Mouse (Mus musculus): Measurements from ENCODE around the gene Babam2.

Babam2 gene

DNA sequence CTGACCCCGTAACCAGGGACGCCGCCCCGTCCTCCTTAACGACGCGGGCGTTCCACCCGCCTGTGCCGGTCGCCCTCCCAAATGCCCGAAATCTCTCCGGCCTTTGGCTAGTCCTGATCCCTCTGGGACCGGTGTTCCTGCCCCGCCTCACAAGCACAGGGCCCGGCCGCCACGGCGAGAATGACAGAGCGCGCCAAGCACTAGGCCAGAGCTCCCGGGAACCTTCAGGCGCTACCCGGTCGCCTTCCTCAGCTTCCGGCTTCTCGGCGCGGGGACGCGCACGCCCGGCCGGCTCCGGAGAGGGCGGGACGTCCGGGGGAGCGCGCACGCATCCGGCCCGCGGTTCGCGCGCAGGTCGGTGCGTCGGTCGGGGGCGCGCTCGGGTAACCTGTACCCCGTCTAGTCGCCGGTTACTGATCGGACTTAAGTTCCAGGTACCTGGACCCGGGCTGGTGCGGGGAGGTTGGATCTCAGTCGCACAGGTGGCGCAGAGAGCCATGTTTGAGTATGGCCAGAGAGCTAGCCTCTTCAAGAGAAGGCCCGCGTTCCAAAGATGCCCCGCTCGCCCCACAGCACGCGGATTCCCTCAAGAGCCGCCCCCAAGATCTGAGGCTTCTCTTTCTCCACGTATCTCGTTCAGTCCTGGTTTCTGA lies at the start of gene Babam2:
Gene Babam2, plus strand, starts transcription at position 41 of the 653 bp plus-strand sequence.
- DNase-seq = peak; percentile 95

DNA sequence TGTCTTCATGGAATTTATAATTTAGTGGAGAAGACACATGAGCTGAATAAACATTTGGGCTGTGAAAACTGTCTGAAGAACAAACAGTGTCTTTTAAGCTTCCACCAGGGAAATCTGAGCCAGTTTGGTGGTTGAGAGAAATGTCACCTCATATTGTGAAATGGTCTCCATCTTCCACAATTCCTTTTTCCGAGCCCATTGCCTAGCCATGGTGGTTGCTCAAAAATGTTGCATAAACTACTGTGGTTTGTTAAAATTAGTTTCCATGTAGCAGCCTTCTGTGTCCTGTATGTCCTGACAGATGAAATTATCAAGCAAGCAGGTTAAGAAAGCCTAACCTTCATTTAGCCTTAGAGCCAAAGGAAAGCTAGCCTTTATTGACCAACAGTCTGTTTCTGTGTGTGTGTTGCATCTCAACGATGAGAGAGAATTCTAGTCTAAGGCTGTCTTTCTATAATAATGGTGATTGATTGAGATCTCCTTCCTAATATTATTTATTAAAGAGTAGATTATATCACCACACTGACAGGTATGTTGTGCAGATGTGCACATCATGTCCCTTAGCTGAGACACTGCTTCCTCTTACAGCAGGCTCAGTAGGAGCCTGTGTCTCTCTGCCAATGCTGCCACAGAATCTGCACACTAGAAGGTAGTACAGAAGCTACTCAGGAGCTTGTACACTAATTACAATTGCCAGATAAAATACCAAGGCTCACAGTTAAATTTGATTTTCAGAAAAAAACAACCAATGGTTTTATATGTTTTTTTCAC lies 46.8 kb upstream of the Babam2 start:
- no peak for DNase-seq

DNA sequence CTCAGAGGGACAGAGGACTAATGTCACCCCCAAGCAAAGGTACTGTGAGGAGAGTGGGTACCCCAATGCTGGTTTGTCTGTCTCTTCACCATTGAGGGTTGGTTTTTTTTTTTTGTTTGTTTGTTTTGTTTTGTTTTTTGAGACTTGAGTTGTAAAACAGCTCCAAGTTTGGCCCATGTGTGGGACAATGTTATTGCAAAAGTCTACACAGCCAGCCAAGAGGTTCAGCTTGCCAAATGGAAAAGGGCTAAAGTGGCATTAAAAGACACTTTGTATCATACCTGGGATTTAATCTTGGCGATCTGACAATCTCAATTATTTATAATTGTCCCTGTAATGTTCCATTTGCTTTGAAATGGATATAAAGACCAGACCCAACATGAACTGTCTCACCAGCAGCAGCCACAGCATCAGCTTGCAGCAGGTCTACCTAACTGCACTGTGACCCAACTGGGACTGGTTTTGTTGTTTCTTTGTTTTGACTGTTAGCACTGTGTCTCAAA lies 41.7 kb upstream of the Babam2 start:
- DNase-seq = no peak

DNA sequence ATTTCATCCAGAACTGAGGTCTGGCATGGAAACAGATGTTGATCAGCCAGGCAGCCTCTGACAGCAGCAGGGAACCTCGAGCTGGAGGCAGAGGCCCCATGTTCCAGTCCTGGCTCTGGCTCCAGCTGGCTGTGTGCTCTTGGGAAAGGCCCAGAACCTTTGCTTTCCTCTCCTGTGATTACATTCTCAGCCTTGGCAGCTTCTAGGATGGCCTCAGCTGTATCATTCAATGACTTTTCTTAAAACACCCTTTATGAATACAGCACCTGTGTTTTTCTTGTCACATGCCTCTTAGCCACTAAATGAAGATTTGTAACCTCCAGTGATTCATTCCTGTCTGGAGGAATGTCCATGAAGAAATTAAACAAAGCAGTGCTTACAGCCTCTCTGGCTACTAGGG lies 31.3 kb upstream of the Babam2 start:
- peak; percentile 17 for DNase-seq

DNA sequence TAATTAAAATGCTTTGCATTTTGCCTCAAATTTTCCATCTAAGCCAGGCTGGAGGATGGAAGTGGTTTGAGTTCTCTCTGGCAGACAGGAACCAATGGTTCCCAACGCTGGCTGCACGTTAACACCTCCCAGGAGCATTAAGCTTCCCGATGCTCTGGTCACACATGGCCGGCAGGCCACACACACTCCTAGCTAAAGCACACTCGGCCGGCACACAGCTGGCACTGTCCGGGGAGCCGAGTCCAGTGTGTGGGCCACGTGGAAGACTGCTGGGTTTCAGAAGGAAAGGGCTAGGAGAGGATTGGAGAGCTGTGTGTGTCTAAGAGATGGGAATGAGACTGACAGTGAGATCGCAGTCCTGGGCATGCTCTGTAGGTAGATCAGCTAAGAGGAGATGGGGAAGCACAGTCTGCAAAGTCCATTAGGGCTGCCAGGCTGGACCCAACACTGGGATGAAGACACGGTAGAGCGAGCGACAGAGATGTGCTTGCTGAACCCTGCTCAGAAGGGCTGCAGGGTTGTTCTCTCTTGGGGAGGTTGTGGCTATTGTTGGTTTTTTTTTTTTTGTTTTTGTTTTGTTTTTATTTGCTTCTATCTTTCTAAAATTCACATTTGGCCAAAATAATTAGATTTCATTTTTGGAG lies 29.0 kb upstream of the Babam2 start:
- DNase-seq = peak; percentile 14

DNA sequence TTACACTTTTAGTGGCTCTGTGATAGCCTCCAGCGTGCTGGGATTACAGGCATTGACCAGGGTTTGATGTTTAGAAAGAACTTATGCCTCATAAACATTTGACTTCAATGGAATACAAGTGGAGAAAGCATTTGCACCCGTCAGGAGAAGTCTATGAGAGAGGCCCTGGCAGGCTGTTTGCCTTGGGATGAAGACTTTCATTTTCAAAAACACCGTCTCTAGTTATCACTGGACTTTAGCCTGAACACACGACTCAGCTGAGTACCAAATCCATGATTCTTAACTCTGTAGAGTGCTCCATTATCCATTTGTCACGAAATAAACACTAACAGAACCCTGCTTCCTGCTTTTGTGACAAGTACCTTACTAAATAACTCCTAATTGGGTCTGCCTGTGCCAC lies 27.5 kb upstream of the Babam2 start:
- DNase-seq = no peak

DNA sequence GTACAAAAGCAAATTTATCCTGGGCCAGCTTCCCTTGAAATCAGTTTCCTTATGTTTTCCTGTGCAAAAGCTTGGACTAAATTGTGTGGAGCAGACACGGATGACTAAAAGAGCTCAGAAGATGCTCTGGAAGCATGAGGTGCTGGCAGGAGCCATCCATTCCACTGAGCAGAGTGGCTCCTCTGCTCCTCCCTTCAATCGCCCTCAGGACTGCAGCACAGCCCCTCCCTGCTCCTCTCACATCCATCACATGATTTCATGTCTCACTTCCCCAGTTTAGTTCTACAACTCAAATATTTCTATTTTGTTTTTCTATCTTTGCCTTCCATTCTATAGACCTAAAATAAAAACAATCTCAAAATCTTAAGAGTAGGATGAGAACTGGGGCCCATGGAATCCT lies 26.3 kb upstream of the Babam2 start:
- DNase-seq = no peak

DNA sequence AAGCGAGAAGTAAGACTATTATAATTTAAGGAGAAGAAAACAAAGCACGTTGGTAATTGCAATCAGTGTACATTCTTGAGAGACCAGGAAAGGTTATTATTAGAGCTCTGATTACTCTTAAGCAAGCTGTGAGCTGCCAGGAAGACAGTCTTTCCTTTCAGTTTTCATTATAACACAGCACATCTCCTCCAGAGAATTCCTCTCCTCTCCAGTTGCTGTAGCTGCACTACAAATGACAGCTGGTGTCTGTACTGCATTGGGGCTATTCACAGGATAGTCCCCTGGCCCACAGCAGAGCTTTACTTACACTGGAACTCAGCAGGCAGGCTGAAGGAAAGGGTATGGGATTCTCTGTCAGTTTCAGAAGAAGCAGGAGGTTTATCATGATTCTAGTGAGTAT lies 24.1 kb upstream of the Babam2 start:
- DNase-seq = no peak

DNA sequence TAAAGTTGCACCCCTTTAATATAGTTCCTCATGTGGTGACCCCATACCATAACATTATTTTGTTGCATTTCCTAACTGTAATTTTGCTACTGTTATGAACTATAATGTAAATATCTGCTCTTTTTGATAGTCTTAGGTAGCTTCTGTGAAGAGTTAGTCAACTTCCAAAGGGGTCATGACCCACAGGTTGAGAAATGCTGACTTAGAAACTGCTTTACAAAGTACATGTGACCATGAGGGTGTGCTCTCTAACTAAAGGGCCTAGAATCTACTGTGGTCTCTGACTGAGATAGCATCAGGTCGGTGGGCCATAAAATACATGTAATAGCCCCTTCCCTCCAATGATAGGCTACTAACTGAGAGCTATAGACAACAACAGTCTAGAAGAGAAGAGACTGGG lies 19.5 kb upstream of the Babam2 start:
- DNase-seq = no peak

DNA sequence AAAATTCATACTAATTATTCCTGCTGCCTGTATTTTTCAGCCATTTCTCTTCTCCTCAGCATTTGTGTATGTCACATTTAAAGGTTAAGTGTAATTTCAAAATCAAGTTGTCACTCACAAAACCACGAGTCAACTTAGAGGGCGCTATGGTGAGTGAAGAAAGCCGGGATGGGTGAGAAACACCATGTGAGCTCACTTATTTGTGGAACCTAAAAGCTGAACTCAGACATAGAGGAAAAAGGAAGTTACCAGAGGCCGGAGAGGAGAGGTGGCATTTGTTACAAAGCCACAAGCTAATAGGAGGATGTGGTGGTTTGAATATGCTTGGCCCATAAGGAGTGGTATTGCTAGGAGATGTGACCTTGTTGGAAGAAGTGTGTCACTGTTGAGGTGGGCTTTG lies 17.3 kb upstream of the Babam2 start:
- no peak for DNase-seq

DNA sequence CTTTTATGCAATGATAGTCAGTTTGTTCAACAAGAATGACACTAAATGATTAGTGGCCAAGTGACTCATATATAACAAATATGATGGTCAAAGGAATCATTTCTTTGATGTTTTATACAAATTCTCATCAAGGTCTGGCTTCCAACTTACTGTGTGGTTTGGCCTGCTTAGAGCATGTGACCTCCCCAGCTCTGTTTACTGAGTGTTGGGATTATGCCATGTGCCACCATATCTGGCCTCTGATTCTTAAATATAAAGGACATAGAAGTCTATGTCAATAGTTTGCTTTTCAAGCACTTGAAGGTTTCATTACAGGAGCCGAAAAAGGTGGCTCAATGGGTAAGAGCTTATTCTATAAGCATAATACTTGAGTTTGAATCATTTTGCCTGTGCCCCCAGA lies 15.2 kb upstream of the Babam2 start:
- DNase-seq = no peak

DNA sequence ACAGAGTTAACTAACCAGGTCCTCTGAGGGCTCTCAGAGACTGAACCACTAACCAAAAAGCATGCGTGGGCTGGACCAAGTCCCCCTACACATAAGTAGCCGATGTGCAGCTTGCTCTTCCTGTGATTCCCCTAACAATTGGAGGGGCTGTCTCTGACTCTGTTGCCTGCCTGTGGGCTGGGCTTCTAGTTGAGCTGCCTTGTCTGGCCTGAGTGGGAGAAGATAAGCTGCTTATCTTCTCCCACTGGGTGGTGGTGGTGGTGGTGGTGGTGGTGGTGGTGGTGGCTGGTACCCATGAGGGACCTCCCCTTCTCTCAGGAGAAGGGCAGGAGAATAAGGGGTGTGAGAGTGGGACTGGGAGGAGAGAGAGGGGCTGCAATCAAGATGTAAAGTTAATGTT lies 11.4 kb upstream of the Babam2 start:
- DNase-seq = no peak

DNA sequence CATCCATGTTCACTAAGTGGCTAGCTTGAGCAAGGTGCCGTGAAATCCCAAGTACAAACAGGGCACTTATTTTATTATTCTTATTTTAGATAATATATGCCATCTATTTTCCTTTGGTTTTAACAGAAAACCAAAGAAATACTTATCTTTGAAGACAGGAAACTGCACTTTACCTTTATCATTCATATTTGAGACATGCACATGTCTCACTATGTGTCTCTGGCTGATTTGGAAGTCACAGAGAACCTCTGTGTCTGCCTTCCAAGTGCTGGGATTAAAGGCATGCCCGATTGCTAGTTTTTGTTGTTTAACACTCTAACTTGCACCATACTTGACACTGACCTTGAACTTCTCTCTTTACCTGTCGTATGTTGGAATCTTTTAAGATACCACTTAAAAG lies 9.5 kb upstream of the Babam2 start:
- no peak for DNase-seq

DNA sequence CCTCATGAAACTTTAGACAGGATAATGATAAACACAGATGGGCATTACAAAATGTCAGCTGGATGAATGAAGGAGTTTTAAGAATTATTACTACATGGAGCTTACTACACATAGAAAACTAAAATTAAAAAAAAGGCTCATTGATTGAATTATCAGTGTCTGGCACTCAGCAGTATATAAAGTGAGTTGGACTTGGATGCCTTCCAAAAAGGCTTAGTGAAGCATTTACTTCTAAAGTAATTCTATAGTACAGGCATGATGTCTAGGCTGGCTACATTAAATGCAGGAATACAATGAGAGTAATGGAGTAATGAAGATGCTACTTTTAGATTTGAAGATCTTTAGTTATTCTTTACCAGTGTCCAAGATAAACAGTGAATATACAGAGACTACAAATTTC lies 4.3 kb upstream of the Babam2 start:
- DNase-seq = no peak

DNA sequence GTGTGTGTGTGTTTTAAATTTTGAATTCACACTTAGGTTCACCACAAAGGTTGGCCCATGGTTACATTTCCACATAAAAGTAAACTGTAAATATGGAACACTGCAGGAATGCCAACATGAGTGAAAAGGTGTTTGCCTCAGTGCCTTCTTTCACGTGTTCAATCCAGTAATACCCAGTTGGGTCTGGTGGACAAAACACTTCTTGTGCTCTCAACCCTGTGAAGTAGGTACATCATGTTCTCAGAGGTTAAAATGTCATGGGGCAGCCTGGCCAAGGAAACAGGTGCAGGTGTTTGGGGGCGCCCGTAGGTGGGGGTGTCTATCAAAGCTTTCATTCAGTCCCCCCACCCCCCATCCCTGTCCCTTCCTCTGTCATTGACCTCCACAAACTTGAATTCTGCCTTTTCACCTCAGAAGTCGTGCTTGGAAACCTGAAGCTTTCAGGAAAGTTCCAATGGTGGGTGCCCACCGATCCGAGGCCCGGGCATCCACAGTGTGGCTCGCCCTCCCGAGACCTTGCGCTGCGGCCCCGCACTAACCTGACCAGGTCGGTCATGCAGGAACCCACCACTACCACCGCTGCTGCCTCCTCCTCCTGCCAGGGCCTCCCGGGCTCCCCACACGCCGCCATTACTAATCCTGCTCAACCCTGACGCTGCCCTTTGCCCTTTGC lies 377 bp upstream of the Babam2 start, which contains the start of gene Rbks:
Gene Rbks, minus strand, starts transcription at position 657 of the 673 bp plus-strand sequence.
- no peak for DNase-seq

DNA sequence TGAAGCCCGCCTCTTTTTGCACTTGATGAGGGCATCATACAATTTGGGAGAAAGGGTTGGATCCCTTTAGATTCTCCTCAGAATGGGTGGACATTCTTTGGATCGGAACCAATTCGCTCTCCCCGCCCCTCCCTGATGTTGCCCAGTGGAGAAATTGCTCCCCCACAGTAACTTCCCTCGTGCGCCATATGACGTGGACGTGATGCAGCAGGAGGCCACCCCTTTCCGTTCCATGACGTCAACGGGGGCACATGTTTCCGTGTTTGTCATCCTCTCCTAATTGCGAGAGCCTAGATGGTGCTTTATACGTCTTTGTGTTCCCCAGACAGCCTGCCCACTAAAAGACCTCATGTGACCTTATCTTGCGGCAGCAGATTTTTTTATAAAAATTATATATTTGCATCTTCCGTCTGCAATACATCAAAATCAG lies 828 bp downstream of the Babam2 start:
- DNase-seq = peak; percentile 84

DNA sequence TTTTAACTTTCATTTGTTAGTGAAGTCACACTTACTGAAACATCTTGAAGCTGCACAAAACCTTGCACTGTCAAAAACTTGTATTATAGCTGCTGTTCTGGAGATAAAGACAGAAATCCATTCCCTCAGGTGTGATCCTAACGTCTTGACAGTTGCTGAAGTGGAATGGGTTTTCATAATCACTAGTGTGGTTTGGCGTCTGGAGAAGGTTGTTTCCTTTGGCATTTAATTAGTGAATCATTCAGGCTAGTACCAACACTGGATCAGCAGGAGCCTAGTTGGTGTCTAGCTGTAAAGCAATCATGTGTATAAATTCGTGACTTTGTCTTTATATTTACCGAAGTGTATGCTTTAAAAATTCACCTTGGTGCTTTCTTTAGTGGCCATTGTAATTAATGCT lies 1.4 kb downstream of the Babam2 start:
- DNase-seq = no peak

DNA sequence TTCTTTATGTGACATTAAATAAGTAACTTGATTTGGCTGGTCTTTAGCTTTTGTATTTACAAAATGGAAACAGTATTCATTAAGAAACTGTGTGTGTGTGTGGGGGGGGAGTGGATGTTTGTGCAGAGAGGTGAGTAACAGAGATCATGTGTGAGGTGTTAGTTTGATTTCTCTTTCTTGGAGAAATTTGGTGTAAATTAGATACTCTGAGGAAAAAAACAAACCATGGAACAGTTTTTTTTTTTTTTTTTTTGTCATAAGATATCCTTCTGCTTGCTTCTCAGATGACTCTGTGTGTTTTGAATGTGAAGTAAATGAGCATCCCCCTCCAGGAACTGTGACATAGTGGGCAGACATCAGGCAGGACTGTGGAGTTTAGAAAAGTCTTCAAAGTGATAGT lies 1.9 kb downstream of the Babam2 start:
- no peak for DNase-seq

DNA sequence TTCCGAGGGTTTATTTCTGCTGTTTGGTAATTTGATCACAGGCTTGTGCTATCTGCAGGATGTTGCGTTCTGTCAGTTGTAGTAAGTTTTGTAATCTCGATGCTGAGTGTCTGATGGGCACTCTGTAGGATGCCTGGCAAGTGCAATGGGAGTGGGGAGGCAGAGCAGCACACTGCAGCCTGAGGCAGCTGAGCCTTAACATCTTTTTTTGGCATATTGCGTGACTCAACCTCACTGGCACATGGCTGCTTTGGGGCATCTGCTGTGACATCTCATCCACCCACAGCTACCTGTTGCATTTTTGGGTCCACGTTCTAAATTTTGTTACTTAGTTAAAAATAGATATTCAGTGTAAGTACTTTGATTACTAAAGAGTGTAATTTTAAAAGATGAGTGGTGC lies 7.5 kb downstream of the Babam2 start:
- no peak for DNase-seq

DNA sequence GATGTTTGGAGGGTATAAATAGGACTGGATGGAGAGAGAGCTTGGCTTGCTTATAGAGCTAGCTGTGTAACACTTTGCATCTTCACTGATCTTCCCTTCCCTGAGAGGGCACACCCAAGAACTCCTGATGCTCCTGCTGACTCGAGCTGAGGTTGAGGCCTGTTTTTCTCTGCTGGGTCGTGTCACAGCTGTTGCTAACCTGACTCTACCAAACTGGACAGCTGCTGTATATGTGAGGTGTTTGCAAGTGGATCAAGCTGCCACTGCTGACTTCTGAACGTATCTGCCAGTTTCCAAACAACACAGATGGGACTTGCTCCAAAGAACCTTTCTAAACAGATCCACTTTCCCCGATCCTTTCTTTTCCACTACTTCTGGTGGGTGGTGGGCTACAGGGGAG lies 9.3 kb downstream of the Babam2 start:
- DNase-seq = no peak

DNA sequence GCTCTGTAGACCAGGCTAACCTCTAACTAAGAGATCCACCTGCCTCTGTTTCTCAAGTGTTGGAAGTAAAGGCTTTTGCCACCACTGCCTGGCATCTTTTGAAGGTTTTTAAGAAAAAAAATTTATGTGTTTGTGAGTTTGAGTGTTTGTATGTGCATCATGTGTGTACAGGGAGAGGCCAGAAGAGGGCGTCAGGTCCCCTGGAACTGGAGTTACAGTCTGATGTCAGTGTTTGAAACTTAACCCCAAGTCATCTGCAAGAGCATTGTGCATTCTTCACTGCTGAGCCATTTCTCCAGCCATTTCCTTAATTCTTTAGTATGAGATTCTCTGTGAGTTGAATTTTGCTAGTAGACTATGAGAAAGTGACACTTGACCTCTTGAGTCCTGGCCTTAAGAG lies 11.9 kb downstream of the Babam2 start:
- DNase-seq = no peak

DNA sequence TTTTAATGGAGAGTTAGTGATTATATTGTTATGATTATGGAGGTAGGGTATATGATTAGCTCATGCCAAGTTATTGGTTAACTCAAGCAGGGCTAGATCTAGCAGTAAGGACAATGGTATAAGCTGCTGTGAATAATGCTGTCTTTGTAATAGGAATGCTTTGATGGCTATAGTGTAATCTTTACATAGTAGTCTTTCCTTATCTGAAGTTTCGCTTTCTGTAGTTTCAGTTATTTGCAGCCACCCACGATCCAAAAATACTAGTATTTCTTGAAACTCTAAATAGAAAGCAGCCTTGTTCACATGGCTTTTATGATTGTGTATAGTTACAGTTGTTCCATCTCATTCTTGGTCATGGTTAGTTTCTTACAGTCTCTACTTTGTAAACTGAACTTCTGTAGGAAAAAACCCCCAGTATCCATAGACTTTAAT lies 15.8 kb downstream of the Babam2 start:
- no peak for DNase-seq

DNA sequence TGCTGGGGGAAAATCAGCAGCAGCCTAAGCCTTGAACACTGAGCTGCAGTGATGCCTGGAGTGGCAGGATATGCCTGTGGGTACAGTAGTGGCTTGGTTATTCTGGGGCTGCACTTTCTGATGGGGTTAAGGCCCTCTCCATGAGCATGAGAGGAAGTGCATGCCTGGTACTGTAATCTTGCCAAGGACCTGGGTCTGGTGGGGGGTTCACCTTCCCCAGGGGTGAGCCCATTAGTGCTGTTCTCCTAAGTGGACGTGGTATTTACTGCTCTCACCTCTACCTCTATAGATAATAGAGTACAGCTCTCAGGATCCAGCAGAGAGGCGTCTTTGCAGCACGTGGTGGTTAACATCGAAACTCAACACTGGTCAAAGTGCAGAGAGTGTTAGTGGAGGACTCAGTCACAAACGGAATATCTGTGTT lies 16.4 kb downstream of the Babam2 start:
- no peak for DNase-seq
